Mouse (Mus musculus) thymus, adult 2 months (tissue): ENCODE data around the gene Mpo.

ENCODE experiments used
- CTCF ChIP-seq: fragments of 200-500 bp; IDR thresholded peaks from 2 replicates; pipeline ENCODE4 v1.5.1; 2012; ENCODE audit warnings: mild to moderate bottlenecking, control low read depth, low read length, moderate library complexity, borderline replicate concordance; ENCODE audit not compliant: control insufficient read depth, poor library complexity, insufficient read depth; ENCODE audit errors: extremely low read depth
- POLR2A ChIP-seq: fragments of 200-500 bp; IDR thresholded peaks from 2 replicates; pipeline ENCODE4 v1.6.1; 2012; ENCODE audit warnings: mild to moderate bottlenecking, low read length, control low read depth, moderate library complexity; ENCODE audit not compliant: control insufficient read depth, poor library complexity, insufficient read depth; ENCODE audit errors: extremely low read depth

- TF ChIP-seq CTCF (no peak), POLR2A (no peak)
Observed at GRCm38 (mm10) chr11:87768745-87769144, 24.6 kb upstream of the Mpo start.
